Mouse (Mus musculus) layer of hippocampus, postnatal 36 days (tissue): ENCODE data around the gene Eps15. TPM values are rescaled to one million over a fixed set of nuclear protein-coding genes. Genes with fewer than 3 reads are reported as not detected.

ENCODE experiments used
- DNase-seq, 2 experiments: peaks; one replicate each; pipeline ENCODE4 v3.0.0; 2022
- total RNA-seq, 2 experiments: library from RNA; stranded (reverse); gene quantifications; 2 replicates each; pipeline ENCODE4 v1.2.3; 2021

Eps15 gene
- total RNA-seq, 2 experiments from 2014 or later: 236 to 254 TPM

GRCm38 (mm10) chr4:109268903-109269302 lies 11.2 kb upstream of the Eps15 start:
- DNase-seq: no peak

- DNase-seq: no peak
These were observed 8.3 kb upstream of the Eps15 start for GRCm38 (mm10) chr4:109271803-109272202.

- no peak for DNase-seq
These were observed 6.4 kb upstream of the Eps15 start for GRCm38 (mm10) chr4:109273586-109274240.

GRCm38 (mm10) chr4:109280459-109281160 lies 542 bp downstream of the Eps15 start:
- DNase-seq: peak; percentile 14 to 16

- no peak for DNase-seq
These were observed 1.1 kb downstream of the Eps15 start for GRCm38 (mm10) chr4:109281161-109281560.

GRCm38 (mm10) chr4:109281946-109282345 lies 1.9 kb downstream of the Eps15 start:
- no peak for DNase-seq

- DNase-seq: no peak
These were observed 14.6 kb downstream of the Eps15 start for GRCm38 (mm10) chr4:109294629-109295028.

- no peak for DNase-seq
These were observed 16.4 kb downstream of the Eps15 start for GRCm38 (mm10) chr4:109296510-109296909.

- no peak for DNase-seq
These were observed 19.1 kb downstream of the Eps15 start for GRCm38 (mm10) chr4:109299136-109299535.

GRCm38 (mm10) chr4:109316941-109317894 lies 37.1 kb downstream of the Eps15 start:
- no peak for DNase-seq

- DNase-seq: no peak
These were observed 56.7 kb downstream of the Eps15 start for GRCm38 (mm10) chr4:109336796-109337195.

- peak in 1 of 2 experiments; percentile 21 for DNase-seq
These were observed 61.2 kb downstream of the Eps15 start for GRCm38 (mm10) chr4:109341222-109341621.

GRCm38 (mm10) chr4:109342783-109343485 lies 62.9 kb downstream of the Eps15 start:
- no peak for DNase-seq

GRCm38 (mm10) chr4:109343909-109344308 lies 63.8 kb downstream of the Eps15 start:
- peak; percentile 44 to 46 for DNase-seq

- DNase-seq: no peak
These were observed 98.0 kb downstream of the Eps15 start for GRCm38 (mm10) chr4:109378107-109378506.

- DNase-seq: no peak
These were observed 102.4 kb downstream of the Eps15 start for GRCm38 (mm10) chr4:109382457-109382856.

- no peak for DNase-seq
These were observed 105.5 kb downstream of the Eps15 start for GRCm38 (mm10) chr4:109385599-109385998.

GRCm38 (mm10) chr4:109393229-109393779 lies 113.2 kb downstream of the Eps15 start:
- no peak for DNase-seq

- no peak for DNase-seq
These were observed 113.8 kb downstream of the Eps15 start for GRCm38 (mm10) chr4:109393902-109394301.

GRCm38 (mm10) chr4:109394314-109395074 lies 114.4 kb downstream of the Eps15 start:
- no peak for DNase-seq

- DNase-seq: no peak
These were observed 120.4 kb downstream of the Eps15 start for GRCm38 (mm10) chr4:109400366-109400980.
